Mouse (Mus musculus) heart, adult 2 months (tissue): ENCODE measurements around the gene Adcy2. TPM values are rescaled to one million over a fixed set of nuclear protein-coding genes. Genes with fewer than 3 reads are reported as not detected.
A peak's percentile ranks its signal among the peaks of the same experiment; 100 is the strongest.

ENCODE experiments used
- DNase-seq, 2 experiments: peaks; one replicate each; pipeline ENCODE4 v3.0.0; 2021
- H3K27ac ChIP-seq: fragments of 200-600 bp; 2 replicates; pipeline ENCODE4 v1.8.1; 2022
- H3K27me3 ChIP-seq: fragments of 200-500 bp; 2 replicates; pipeline ENCODE4 v1.6.1; 2012; ENCODE audit warnings: mild to moderate bottlenecking, low read length, inconsistent platforms, mixed read lengths; ENCODE audit not compliant: control insufficient read depth, insufficient read depth
- H3K36me3 ChIP-seq: fragments of 200-500 bp; 2 replicates; pipeline ENCODE4 v1.6.1; 2012; ENCODE audit warnings: low read length, inconsistent platforms; ENCODE audit not compliant: control insufficient read depth, insufficient read depth
- H3K4me1 ChIP-seq: fragments of 200-500 bp; 2 replicates; pipeline ENCODE4 v1.6.1; 2011; ENCODE audit warnings: low read length; ENCODE audit not compliant: control insufficient read depth, insufficient read depth
- H3K4me3 ChIP-seq: fragments of 200-600 bp; 2 replicates; pipeline ENCODE4 v1.8.1; 2022
- H3K79me2 ChIP-seq: fragments of 200-500 bp; replicated peaks from 2 replicates; pipeline ENCODE4 v1.6.1; 2012; ENCODE audit warnings: mild to moderate bottlenecking, inconsistent platforms, low read length, moderate library complexity, mixed read lengths; ENCODE audit not compliant: control insufficient read depth, insufficient read depth
- H3K9ac ChIP-seq: fragments of 200-500 bp; 2 replicates; pipeline ENCODE4 v1.6.1; 2012; ENCODE audit warnings: low read depth, mild to moderate bottlenecking, control low read depth, inconsistent platforms, low read length, mixed read lengths
- CTCF ChIP-seq: fragments of 200-600 bp; IDR thresholded peaks from 2 replicates; pipeline ENCODE4 v1.8.1; 2022; ENCODE audit warnings: antibody characterized with exemption, mild to moderate bottlenecking, moderate library complexity
- EP300 ChIP-seq: fragments of 200-500 bp; IDR thresholded peaks from 2 replicates; pipeline ENCODE4 v1.6.1; 2011; ENCODE audit warnings: low read depth, low read length, control low read depth; ENCODE audit not compliant: insufficient read depth
- POLR2A ChIP-seq: fragments of 200-500 bp; IDR thresholded peaks from 2 replicates; pipeline ENCODE4 v1.6.1; 2011; ENCODE audit warnings: mild to moderate bottlenecking, low read depth, low read length, control low read depth; ENCODE audit not compliant: insufficient read depth
- WGBS: fragments of 180-500 bp; shearing (Covaris S2); methylation state at CpG from one replicate; pipeline ENCODE4 v1.1.7; 2018; 5-methylcytosine and 5-hydroxymethylcytosine counted together
- intact Hi-C: fragments of 180-260 bp; cut with DNase I; formaldehyde crosslinking; loops from one replicate; pipeline ENCODE4 v1.15.1; 2025
- polyA plus RNA-seq: library from polyadenylated mRNA; depleted of rRNA; stranded (reverse); fragments of >200 nt; gene quantifications from 2 replicates; pipeline ENCODE4 v1.2.3, GENCODE M21; 2012
- total RNA-seq, 2 experiments: library from RNA; stranded (reverse); gene quantifications; 2 replicates each; pipeline ENCODE4 v1.2.3; 2021

Gene Adcy2
- total and polyA plus RNA-seq, 3 experiments = 0.16 to 0.43 (median 0.32) TPM

- Histone ChIP-seq H3K27me3 (no peaks in the 10 kb centered on the region), H3K36me3 (no peaks in the 10 kb centered on the region), H3K9ac (no peak overlapping the region), H3K27ac (no peak overlapping the region), H3K79me2 (no peaks in the 10 kb centered on the region), H3K4me1 (no peaks in the 10 kb centered on the region), H3K4me3 (no peak overlapping the region)
- intact Hi-C loops = no loop called here
- TF ChIP-seq POLR2A (no peak), CTCF (no peak), EP300 (no peak)
- DNase-seq = no peak
- WGBS = 67% methylated on average over 6 of the region's 6 CpGs
Observed at GRCm38 (mm10) chr13:68707296-68707747, 292.0 kb downstream of the Adcy2 start.

GRCm38 (mm10) chr13:68684919-68685318 is 314.4 kb downstream of the Adcy2 start:
- Histone ChIP-seq H3K9ac (no peak overlapping the region), H3K27ac (no peak overlapping the region), H3K36me3 (no peaks in the 10 kb centered on the region), H3K4me1 (no peaks in the 10 kb centered on the region), H3K4me3 (no peak overlapping the region), H3K27me3 (no peaks in the 10 kb centered on the region), H3K79me2 (no peaks in the 10 kb centered on the region)
- intact Hi-C loops = no loop called here
- no peak for DNase-seq
- WGBS = 82% methylated on average over 2 of the region's 2 CpGs
- TF ChIP-seq POLR2A = no peak
- TF ChIP-seq CTCF = no peak
- TF ChIP-seq EP300 = no peak

DNA sequence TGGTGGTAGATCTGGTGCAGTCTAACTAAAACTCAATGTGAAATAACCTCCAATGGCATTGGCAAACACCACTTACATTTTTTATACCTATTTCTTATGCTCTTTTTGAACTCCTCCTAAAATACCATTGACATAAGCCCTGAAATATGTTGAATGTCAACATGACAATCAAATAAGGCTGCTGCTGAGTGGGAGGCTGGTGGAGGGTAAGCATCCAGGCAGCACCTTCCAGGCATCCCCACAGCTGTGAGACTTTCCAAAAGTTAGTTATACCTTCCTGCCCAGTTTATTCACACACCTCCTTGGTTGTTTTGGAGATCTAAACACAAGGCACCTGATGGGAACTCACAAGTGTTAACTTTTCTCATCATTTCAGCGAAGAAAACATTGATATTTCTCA is 318.9 kb downstream of the Adcy2 start:
- Histone ChIP-seq H3K36me3 (no peaks in the 10 kb centered on the region), H3K79me2 (no peaks in the 10 kb centered on the region), H3K27me3 (no peaks in the 10 kb centered on the region), H3K9ac (no peak overlapping the region), H3K4me1 (no peaks in the 10 kb centered on the region), H3K4me3 (no peak overlapping the region), H3K27ac (no peak overlapping the region)
- intact Hi-C loops = no loop called here
- TF ChIP-seq EP300 (no peak), CTCF (no peak), POLR2A (no peak)
- 45% methylated on average over 1 of the region's 1 CpGs for WGBS
- no peak for DNase-seq

- no peak overlapping the region for H3K27ac ChIP-seq
- no peaks in the 10 kb centered on the region for H3K79me2 ChIP-seq
- H3K27me3 ChIP-seq = no peaks in the 10 kb centered on the region
- no peaks in the 10 kb centered on the region for H3K4me1 ChIP-seq
- TF ChIP-seq POLR2A (no peak), CTCF (no peak), EP300 (no peak)
- no peak for DNase-seq
- 89% methylated on average over 1 of the region's 1 CpGs for WGBS
- no peak overlapping the region for H3K9ac ChIP-seq
- no peak overlapping the region for H3K4me3 ChIP-seq
- intact Hi-C loops = no loop called here
- H3K36me3 ChIP-seq = no peaks in the 10 kb centered on the region
Observed at GRCm38 (mm10) chr13:68642786-68643185, 356.6 kb downstream of the Adcy2 start.

- intact Hi-C loops = no loop called here
- 55% methylated on average over 3 of the region's 3 CpGs for WGBS
Observed at GRCm38 (mm10) chr13:68627041-68627440, 372.3 kb downstream of the Adcy2 start.

GRCm38 (mm10) chr13:68622792-68623191 is 376.5 kb downstream of the Adcy2 start:
- 0 out of 2 replicates have a peak, but pooled peaks have one; percentile 11 for TF ChIP-seq CTCF
- no peak for TF ChIP-seq POLR2A
- TF ChIP-seq EP300 = no peak
- Histone ChIP-seq H3K36me3 (no peaks in the 10 kb centered on the region), H3K27me3 (no peaks in the 10 kb centered on the region), H3K9ac (no peak overlapping the region), H3K4me3 (no peak overlapping the region), H3K27ac (no peak overlapping the region), H3K4me1 (no peaks in the 10 kb centered on the region), H3K79me2 (no peaks in the 10 kb centered on the region)
- 50% methylated on average over 6 of the region's 6 CpGs for WGBS
- intact Hi-C loops = no loop called here
- no peak for DNase-seq

More at GRCm38 (mm10) chr13:68627041-68627440, 372.3 kb downstream of the Adcy2 start:
- Histone ChIP-seq H3K27me3 (no peaks in the 10 kb centered on the region), H3K36me3 (no peaks in the 10 kb centered on the region), H3K4me3 (no peak overlapping the region), H3K27ac (no peak overlapping the region), H3K79me2 (no peaks in the 10 kb centered on the region), H3K4me1 (no peaks in the 10 kb centered on the region), H3K9ac (no peak overlapping the region)
- DNase-seq = no peak
- TF ChIP-seq POLR2A = no peak
- TF ChIP-seq CTCF = no peak
- TF ChIP-seq EP300 = no peak
